Mouse (Mus musculus) ovary, postnatal 36 days (tissue): ENCODE data around the gene Dupd1.
"Not testable (repeated sequence)": the region's sequence is repeated elsewhere in the genome, so short reads cannot be mapped to it uniquely, and the experiment has no call there.

Experiments
- DNase-seq: peaks from one replicate; pipeline ENCODE4 v3.0.0; 2022; ENCODE audit warnings: low spot score, mixed read lengths

Gene Dupd1

GRCm38 (mm10) chr14:21676223-21676622 lies 38.2 kb downstream of the Dupd1 start:
- DNase-seq = no peak

- no peak for DNase-seq
These were observed 39.9 kb downstream of the Dupd1 start for GRCm38 (mm10) chr14:21674471-21674870.

- DNase-seq = no peak
These were observed 41.3 kb downstream of the Dupd1 start for GRCm38 (mm10) chr14:21673100-21673499.

- DNase-seq = not testable (repeated sequence)
These were observed 43.9 kb downstream of the Dupd1 start for GRCm38 (mm10) chr14:21670422-21671006.

DNA sequence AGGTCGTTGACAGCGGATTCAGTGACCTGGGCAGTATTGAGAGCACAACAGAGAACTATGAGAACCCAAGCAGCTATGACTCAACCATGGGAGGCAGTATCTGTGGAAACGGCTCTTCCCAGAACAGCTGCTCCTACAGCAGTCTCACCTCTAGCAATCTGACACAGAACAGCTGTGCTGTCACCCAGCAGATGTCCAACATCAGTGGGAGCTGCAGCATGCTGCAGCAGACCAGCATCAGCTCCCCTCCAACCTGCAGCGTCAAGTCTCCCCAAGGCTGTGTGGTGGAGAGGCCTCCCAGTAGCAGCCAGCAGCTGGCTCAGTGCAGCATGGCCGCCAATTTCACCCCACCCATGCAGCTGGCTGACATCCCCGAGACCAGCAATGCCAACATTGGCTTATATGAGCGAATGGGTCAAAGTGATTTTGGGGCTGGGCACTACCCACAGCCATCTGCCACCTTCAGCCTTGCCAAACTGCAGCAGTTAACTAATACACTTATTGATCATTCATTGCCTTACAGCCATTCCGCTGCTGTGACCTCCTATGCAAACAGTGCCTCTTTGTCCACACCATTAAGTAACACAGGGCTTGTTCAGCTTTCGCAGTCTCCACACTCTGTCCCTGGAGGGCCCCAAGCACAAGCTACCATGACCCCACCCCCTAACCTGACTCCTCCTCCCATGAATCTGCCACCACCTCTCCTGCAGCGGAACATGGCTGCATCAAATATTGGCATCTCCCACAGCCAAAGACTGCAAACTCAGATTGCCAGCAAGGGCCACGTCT lies 44.5 kb downstream of the Dupd1 start:
- no peak for DNase-seq

DNA sequence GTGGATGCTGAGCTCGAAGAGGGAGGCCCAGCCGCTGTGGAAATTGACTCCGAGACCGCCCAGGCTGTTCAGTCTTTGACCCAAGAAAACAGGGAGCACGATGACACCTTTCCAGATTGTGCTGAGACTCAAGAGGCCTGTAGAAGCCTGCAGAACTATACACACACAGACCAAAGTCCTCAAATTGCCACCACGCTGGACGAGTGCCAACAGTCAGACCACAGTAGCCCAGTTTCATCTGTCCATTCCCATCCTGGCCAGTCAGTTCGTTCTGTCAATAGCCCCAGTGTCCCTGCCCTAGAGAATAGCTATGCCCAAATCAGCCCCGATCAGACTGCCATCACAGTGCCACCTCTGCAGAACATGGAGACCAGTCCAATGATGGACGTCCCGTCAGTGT lies 45.2 kb downstream of the Dupd1 start:
- DNase-seq = no peak

DNA sequence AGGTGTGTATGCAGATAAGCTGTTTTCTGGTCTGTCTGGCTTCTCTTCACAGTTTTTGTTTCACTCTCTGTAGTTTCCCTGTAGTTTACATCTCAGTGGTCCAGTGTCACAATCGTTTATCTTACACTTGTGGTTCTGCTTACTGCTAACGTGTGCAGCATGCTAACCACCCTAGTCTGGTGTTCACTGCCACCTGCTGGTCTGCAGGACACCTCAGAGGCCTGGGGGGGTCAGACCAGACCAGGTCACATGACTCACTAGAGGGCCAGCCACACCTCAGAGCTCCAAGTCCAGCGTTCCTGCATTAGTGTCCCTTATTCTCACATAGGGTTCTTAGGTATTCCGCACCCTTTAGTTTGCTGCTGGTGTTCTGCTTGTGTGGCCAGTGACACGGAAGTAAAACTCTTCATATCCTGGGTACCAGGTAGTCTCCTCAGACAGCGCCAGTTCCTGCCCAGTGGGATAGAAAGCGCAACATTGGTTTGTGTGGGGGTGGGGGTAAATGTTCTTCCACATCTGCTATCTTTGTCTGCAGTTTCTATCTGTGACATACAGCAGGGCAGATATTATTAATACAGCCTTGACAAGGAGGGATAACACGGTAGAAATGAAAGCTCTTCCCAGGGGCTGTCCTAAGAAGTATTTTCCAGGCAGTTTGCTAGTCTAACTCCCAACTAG lies 51.8 kb downstream of the Dupd1 start:
- DNase-seq = no peak

DNA sequence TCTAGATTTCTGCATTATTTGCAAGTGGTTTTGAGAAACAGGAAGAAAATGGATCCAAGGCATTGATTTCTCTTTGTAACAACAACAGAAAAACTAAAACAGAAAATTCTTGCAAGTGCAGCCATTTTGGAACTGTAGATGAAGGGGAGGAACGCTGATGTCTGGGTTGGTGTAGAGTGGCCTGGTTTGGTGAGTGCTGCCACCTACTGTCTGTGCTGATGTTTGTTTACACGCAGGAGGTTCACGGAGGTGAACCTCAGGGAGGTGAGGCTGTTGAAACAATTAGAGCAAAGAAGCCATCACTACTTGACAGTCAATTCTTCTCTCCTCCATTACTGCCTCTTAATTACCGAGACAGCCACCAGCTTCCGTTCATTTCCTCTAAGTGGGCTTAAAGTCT lies 54.7 kb downstream of the Dupd1 start:
- peak; percentile 40 for DNase-seq

- DNase-seq = no peak
These were observed 55.2 kb downstream of the Dupd1 start for GRCm38 (mm10) chr14:21659155-21659554.

- no peak for DNase-seq
These were observed 60.6 kb downstream of the Dupd1 start for GRCm38 (mm10) chr14:21653813-21654212.

DNA sequence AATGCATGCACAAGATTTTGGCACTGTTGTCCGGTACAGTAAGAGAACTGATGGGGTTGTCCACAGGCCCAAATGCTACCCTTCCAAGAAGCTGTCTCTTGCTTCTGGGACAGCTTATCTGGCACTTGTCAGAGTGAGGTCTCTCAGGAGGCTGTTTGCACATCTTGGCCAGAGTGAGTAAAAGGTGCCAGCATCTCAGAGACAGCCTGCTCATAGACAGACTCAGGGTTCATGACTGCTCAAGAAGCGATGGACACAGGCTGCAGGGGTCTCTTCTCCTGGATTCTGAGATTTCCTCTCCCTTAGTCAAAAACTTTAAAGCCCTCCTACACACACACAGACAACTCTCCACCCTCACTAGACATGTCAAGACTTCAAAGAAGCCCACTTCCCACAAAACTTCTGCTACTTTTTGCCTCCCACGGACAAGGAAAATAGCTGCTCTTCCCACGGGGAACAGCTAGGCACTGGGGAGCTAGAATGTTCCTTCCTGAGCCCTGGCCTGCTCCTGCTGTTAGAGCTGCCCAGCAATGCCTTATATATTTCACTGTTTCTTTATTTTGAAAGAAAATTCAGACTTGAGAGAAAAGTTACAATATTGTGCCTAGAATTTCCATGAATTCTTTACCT lies 73.5 kb downstream of the Dupd1 start:
- no peak for DNase-seq

- no peak for DNase-seq
These were observed 77.8 kb downstream of the Dupd1 start for GRCm38 (mm10) chr14:21636548-21636947.

DNA sequence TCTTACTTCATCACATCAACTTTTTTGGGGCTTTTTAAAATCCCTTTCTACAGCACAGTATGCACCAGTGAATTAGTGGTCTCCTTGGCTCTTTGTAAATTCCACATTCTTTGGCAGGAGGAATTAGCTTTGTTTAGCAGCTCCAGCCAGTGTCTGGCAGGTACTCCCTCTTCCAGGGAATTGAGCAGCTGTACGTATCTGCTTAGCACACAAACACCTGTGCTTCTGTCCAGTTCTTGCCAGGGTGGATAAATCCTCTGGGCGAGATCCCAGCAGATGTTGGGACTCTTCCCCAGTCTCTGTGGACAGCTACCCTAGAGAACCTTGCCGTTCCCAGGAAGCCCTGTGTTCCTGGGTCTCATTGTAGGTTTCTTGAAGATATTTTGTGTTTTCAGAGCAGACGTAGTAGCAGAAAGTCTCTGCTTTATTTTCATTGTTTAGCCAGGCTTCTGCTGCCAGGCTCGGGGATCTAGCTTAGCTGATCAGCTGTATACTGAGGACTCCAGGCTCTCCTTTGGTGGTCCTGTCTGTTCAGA lies 82.6 kb downstream of the Dupd1 start:
- DNase-seq = no peak
